Mouse (Mus musculus) cerebellum, postnatal 14 days (tissue): ENCODE data around the gene Stk31.
"Not testable (repeated sequence)": the region's sequence is repeated elsewhere in the genome, so short reads cannot be mapped to it uniquely, and the experiment has no call there.

Experiments
- DNase-seq, 2 experiments: peaks; one replicate each; pipeline ENCODE4 v3.0.0; 2021; ENCODE audit warnings: mixed read lengths in 2 of 2

Gene Stk31

GRCm38 (mm10) chr6:49395316-49395715 lies at the start of gene Stk31:
Gene Stk31 (plus strand): TSS chr6:49395604.
- peak; percentile 29 to 35 for DNase-seq

GRCm38 (mm10) chr6:49349826-49350225 lies 45.6 kb upstream of the Stk31 start:
- peak in 1 of 2 experiments; percentile 23 for DNase-seq

GRCm38 (mm10) chr6:49354613-49355012 lies 40.8 kb upstream of the Stk31 start:
- no peak for DNase-seq

- DNase-seq = no peak
Observed at GRCm38 (mm10) chr6:49355171-49355570, 40.2 kb upstream of the Stk31 start.

- DNase-seq = no peak
Observed at GRCm38 (mm10) chr6:49360420-49360819, 35.0 kb upstream of the Stk31 start.

GRCm38 (mm10) chr6:49367159-49368054 lies 28.0 kb upstream of the Stk31 start, which contains the start of gene Fam221a:
Gene Fam221a (plus strand): TSS chr6:49367739.
- peak; percentile 74 to 82 for DNase-seq

GRCm38 (mm10) chr6:49368212-49368611 lies 27.2 kb upstream of the Stk31 start:
- DNase-seq = no peak

- no peak for DNase-seq
Observed at GRCm38 (mm10) chr6:49372705-49373104, 22.7 kb upstream of the Stk31 start.

- DNase-seq = no peak
Observed at GRCm38 (mm10) chr6:49373943-49374342, 21.5 kb upstream of the Stk31 start.

- no peak for DNase-seq
Observed at GRCm38 (mm10) chr6:49378328-49378727, 17.1 kb upstream of the Stk31 start.

- no peak for DNase-seq
Observed at GRCm38 (mm10) chr6:49394276-49394675, 1.1 kb upstream of the Stk31 start.

GRCm38 (mm10) chr6:49397466-49397865 lies 2.1 kb downstream of the Stk31 start:
- peak in 1 of 2 experiments; percentile 32 for DNase-seq

GRCm38 (mm10) chr6:49398365-49398764 lies 3.0 kb downstream of the Stk31 start:
- peak in 1 of 2 experiments; percentile 21 for DNase-seq

- no peak for DNase-seq
Observed at GRCm38 (mm10) chr6:49410830-49411229, 15.4 kb downstream of the Stk31 start.

GRCm38 (mm10) chr6:49412967-49413366 lies 17.6 kb downstream of the Stk31 start:
- not testable (repeated sequence) for DNase-seq

- DNase-seq = no peak
Observed at GRCm38 (mm10) chr6:49415971-49416370, 20.6 kb downstream of the Stk31 start.

- peak; percentile 32 to 35 for DNase-seq
Observed at GRCm38 (mm10) chr6:49437306-49437705, 41.9 kb downstream of the Stk31 start.

- DNase-seq = no peak
Observed at GRCm38 (mm10) chr6:49458112-49458511, 62.7 kb downstream of the Stk31 start.

- no peak for DNase-seq
Observed at GRCm38 (mm10) chr6:49483205-49483604, 87.8 kb downstream of the Stk31 start.

- no peak for DNase-seq
Observed at GRCm38 (mm10) chr6:49491526-49491925, 96.1 kb downstream of the Stk31 start.

GRCm38 (mm10) chr6:49519053-49519452 lies 123.6 kb downstream of the Stk31 start:
- peak; percentile 90 for DNase-seq
